Comparison of ENCODE assay signal across 19 mouse cellular contexts in the genomic region with DNA sequence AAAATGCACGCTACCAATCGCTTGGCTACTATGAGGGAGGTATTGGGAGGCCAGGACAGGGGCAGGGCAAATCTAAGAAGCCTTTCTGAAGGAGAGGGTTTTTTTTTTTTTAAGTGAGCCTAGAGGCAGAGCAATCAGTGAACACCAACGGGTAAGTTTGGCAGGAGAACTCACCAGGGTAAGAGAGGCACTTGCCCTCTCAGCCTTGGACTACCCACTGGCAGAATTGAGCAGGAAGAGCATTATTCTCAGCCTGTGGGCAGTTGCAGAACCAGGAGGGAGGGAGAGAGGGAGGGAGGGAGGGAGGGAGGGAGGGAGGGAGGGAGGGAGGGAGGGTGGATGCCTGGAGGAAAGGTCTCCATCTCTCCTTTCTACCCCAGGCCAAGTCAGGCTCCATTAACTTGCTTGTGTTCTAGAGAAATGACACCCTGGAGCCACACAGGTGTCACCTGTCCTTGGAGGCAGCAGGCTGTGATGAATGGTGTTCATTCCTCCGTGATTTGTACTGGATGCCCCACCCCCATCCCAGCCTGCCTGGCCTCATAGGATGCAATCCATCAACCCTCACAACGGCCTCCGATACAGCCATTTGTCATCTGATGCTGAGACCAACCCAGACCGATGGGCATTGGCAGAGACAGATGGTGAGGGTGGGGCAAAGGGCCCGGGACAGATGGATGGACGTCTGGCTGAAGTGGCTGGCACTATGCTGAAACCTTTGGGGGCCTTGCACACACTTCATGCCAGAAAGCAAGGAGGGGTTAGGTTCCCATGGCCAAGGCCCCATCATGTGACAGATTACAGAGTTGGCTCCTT. TPM values are rescaled to one million over a fixed set of nuclear protein-coding genes. Genes with fewer than 3 reads are reported as not detected.
DNase-seq lines count a peak whose midpoint lies in the region; ATAC-seq lines count a peak whose summit lies in the region.
"Had no signal": no experiment of that assay in that cellular context is flagged by ENCODE, and none has a peak within 500 bp of the region (broad histone marks: within the 10 kb centered on the region; RNA-seq: fewer than 3 reads in every experiment).

No protein-coding gene starts in this region.

- no peaks in the 10 kb centered on the region for H3K36me3 ChIP-seq in kidney, embryonic 16.5 days (ENCODE audit: insufficient read depth, low read length)
- no peaks in the 10 kb centered on the region for H3K36me3 ChIP-seq in hindbrain, embryonic 11.5 days (ENCODE audit: control insufficient read depth, insufficient read depth, low read length)
- H3K36me3 ChIP-seq: limb, embryonic 15.5 days had no signal

- ATAC-seq in kidney, embryonic 16.5 days (ENCODE audit: low FRiP score, low TSS enrichment): peak; percentile 79
- peak; percentile 50 for ATAC-seq in hindbrain, embryonic 11.5 days (ENCODE audit: low FRiP score)
- ATAC-seq: lung, postnatal 0 days had no signal

- H3K4me2 ChIP-seq in kidney, embryonic 16.5 days (replicated peaks; ENCODE audit: low read depth, low read length): no peak overlapping the region
- H3K4me2 ChIP-seq in hindbrain, embryonic 11.5 days (replicated peaks; ENCODE audit: low read depth, low read length): no peak overlapping the region
- H3K4me2 ChIP-seq: limb, embryonic 15.5 days had no signal

- H3K9me3 ChIP-seq in kidney, embryonic 16.5 days (ENCODE audit: low read length): no peaks in the 10 kb centered on the region
- H3K9me3 ChIP-seq in hindbrain, embryonic 11.5 days (ENCODE audit: control insufficient read depth, low read length): no peaks in the 10 kb centered on the region
- H3K9me3 ChIP-seq: limb, embryonic 15.5 days had no signal

- H3K4me3 ChIP-seq in kidney, embryonic 16.5 days (ENCODE audit: low read length): no peak overlapping the region
- no peak overlapping the region for H3K4me3 ChIP-seq in hindbrain, embryonic 11.5 days (ENCODE audit: low read depth, low read length)
- H3K4me3 ChIP-seq: erythroblast, embryonic 14.5 days; limb, embryonic 15.5 days had no signal

- peaks cover 9% of the 10 kb centered on the region for H3K27me3 ChIP-seq in kidney, embryonic 16.5 days (ENCODE audit: insufficient read depth, low read length)
- no peaks in the 10 kb centered on the region for H3K27me3 ChIP-seq in hindbrain, embryonic 11.5 days (ENCODE audit: control insufficient read depth, insufficient read depth, low read length)

- intact Hi-C loops in left cerebral cortex, postnatal 36 days (cut with DNase I): no loop called here

- H3K9ac ChIP-seq in kidney, embryonic 16.5 days (replicated peaks; ENCODE audit: low read length): no peak overlapping the region
- no peak overlapping the region for H3K9ac ChIP-seq in hindbrain, embryonic 11.5 days (ENCODE audit: low read depth, low read length)
- H3K9ac ChIP-seq: limb, embryonic 15.5 days had no signal

- 16% methylated on average over 9 of the region's 9 CpGs for WGBS in kidney, embryonic 16.5 days
- WGBS in hindbrain, embryonic 11.5 days: 39% methylated on average over 9 of the region's 9 CpGs

- peaks cover 5% of the 10 kb centered on the region for H3K4me1 ChIP-seq in kidney, embryonic 16.5 days (ENCODE audit: insufficient read depth, low read length)
- peaks cover 8% of the 10 kb centered on the region; the same call in 1 of the 2 replicates for H3K4me1 ChIP-seq in hindbrain, embryonic 11.5 days (replicated peaks; ENCODE audit: control insufficient read depth, insufficient read depth, low read length)

- DNase-seq in kidney, adult 18-20 months: no peak
- peak; percentile 93 for DNase-seq in cerebellum, adult 8-10 months
- peak; percentile 48 for DNase-seq in hindbrain, embryonic 11.5 days (ENCODE audit: low spot score)
- peak; percentile 26 for DNase-seq in retina, embryonic 14.5 days (ENCODE audit: low spot score)
- DNase-seq in left cerebral cortex, postnatal 36 days (ENCODE audit: low spot score in 2 of 2): no peak
- no peak for DNase-seq in urinary bladder, adult 2 months (ENCODE audit: low spot score)
- DNase-seq in layer of hippocampus, adult 9-10 months (ENCODE audit: low spot score): no peak
- DNase-seq: heart, adult 18-20 months; heart, postnatal 14 days; kidney, adult 8-10 months; midbrain, embryonic 14.5 days had no signal

- H3K27ac ChIP-seq in kidney, embryonic 16.5 days (ENCODE audit: low read length): no peak overlapping the region
- H3K27ac ChIP-seq in hindbrain, embryonic 11.5 days (ENCODE audit: low read depth, low read length): peak overlapping the region; percentile 45; the same call in 1 of the 2 replicates
- H3K27ac ChIP-seq: limb, embryonic 15.5 days had no signal

RNA-seq across cellular contexts. Expression of a gene that starts 22.4 kb away (rescaled TPM):
- 0.16 and 0.23 TPM in 2 replicates for polyA plus RNA-seq in kidney, embryonic 16.5 days (2015; fragmentation: Nextera tagmentation; extraction: Ambion mirVana)
- 0.73 and 1.1 TPM in 2 replicates for polyA plus RNA-seq in hindbrain, embryonic 11.5 days (2014; fragmentation: Nextera tagmentation; extraction: Ambion mirVana)
- total RNA-seq in left cerebral cortex, postnatal 36 days (2021): 10 to 100 TPM; 29.9 to 31.5 TPM
- 0.04 and 0.08 TPM in 2 replicates for polyA plus RNA-seq in urinary bladder, adult 2 months (2012; rRNA removed)
- total RNA-seq: heart, adult 18-20 months; heart, postnatal 14 days; MEL had no signal
- polyA plus RNA-seq: C2C12; erythroblast, embryonic 14.5 days; limb, embryonic 15.5 days; lung, postnatal 0 days; small intestine, adult 2 months had no signal

RNA-seq across cellular contexts. Expression of a gene that starts 31.1 kb away (rescaled TPM):
- not detected in 2 replicates for polyA plus RNA-seq in kidney, embryonic 16.5 days (2015; fragmentation: Nextera tagmentation; extraction: Ambion mirVana)
- not detected in 2 replicates for polyA plus RNA-seq in hindbrain, embryonic 11.5 days (2014; fragmentation: Nextera tagmentation; extraction: Ambion mirVana)
- not detected for total RNA-seq in left cerebral cortex, postnatal 36 days (2021)
- polyA plus RNA-seq in urinary bladder, adult 2 months (2012; rRNA removed): not detected in 2 replicates
- total RNA-seq: heart, adult 18-20 months; heart, postnatal 14 days; MEL had no signal
- polyA plus RNA-seq: C2C12; erythroblast, embryonic 14.5 days; frontal cortex, adult 2 months; limb, embryonic 15.5 days; lung, postnatal 0 days; midbrain, embryonic 14.5 days; small intestine, adult 2 months had no signal

Comparison
In these comparisons a context has a peak if more than half of its experiments do, and no peak if none do; other contexts are left out.
1. DNase-seq: peak in cerebellum, adult 8-10 months (single experiment), hindbrain, embryonic 11.5 days (single experiment) and retina, embryonic 14.5 days (single experiment); none in kidney, adult 18-20 months (single experiment), left cerebral cortex, postnatal 36 days (0 of 2), urinary bladder, adult 2 months (single experiment) and layer of hippocampus, adult 9-10 months (single experiment).